Mouse (Mus musculus): ENCODE data around the gene Itgb5.

Itgb5 gene

DNA sequence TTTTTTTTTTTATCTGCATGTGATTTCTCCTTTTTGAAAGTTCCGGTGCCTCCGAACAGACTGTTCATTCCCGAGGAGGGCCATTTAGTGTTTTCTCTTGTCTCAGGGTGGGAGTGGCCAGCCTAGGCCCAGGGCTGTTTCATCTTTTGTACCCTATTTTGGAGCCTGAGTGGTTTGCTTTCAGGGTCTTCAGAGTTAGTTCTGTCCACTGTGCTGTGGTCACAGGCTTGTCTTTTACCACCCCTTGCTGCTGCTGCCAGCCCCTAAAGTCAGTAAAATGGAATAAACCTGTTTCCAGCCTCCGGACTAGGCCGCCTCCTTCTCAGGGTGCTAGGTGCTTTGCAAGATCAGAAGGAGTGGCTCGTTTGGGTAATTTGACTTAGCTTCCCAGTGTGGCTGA, 2.6 kb downstream of the Itgb5 start:
- no peak for DNase-seq (ENCODE audit: low spot score)

DNA sequence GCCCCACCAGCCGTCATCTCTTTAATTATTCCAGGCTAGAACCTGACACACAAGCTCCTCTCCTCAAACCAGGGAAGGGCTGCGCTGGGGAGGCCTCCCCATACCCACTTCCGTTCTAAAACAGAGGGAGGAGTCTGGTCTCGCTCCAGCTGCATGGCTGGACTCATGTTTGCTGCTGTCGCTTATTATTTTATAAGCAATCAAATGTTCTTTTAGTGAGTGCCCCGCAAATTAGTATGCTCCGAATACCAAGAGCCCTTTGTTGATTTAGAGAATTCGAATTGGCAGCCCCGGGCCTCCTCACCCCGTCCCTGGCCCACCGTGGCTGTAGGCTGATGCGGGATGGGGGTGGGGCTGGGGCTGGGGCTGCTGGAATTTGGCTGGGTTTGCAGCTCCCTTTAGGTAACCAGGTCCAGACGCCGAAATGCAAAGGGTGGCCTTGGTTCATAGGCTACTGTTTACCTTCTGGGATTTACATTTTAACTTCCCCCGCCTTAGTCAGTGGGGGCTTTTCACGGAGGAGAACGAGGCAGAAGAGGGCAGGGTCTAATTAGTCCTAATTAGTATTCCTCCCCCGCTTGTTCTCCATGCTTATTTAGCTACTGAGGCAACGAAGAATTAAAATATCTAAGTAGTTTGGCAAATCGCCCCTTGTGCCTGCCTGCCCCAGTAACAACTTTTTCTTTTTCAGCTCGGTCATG, 3.4 kb downstream of the Itgb5 start:
- DNase-seq (ENCODE audit: low spot score), result no peak

DNA sequence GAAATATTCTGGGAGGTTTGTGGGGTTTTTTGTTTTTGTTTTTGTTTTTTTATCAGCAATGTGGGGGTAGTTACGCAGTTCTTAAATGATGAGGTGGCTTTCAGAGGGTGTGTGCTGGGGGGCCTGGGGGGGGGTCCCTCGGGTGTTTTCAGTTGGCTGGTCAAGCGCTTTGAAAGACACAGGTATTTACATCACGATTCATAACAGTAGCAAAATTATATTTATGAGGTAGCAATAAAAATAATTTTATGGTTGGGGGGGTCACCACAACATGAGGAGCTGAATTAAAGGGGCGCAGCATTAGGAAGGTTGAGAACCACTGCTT, 3.9 kb downstream of the Itgb5 start:
- DNase-seq (ENCODE audit: low spot score), result no peak

DNA sequence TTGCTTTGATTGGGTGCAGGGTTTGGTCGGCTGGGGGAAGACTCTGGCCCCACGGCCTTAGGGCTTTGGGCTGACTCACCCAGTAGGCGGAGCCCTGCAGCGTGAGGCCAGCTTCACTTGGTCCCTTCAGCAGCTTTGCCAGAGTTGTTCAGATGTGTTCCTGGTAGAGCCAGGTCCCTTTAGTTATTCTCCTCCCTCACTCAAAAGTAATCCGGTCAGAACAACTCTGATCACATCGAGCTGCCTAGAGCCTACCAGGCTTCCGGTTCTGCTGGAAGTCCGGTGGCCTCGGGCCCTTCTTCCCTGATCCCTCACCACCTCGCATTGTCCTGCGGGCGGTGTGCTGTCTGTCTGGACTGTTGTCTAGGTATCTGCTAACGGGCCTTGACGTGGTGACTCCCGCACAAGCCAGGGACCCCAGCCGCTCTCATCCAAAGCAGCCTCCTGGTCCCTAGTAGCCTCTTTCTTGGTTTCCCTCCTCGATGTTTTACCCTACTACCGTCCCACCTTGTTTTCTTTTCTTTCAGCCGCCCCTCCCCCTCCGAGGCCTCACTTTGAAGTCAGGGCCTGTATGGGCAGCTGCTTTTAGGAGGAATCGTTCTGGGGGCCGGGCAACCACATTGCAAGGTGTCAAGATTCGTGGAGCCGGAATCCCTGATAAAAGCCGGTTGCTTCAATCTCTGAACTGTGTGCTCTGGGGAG, 4.5 kb downstream of the Itgb5 start:
- peak; percentile 50 for DNase-seq (ENCODE audit: low spot score)

DNA sequence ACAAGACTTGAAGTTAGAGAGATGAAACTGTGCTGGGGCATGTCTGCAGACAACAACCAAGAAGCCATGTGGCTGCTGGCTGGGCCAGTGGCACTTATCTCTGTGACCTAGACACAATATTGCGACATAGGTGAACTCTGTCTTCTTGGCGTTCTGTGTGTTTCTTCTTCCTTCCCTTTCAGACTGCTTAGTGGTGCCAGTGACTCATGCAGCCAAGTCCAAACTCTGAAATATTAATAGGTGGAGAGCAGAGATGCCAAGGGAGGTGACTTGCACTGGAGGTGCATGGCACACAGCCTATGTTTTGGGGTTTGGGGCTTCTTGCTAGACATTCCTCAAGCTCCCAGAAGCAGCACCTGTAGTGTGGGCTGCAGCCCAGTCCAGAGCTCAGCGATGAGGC, 7.2 kb downstream of the Itgb5 start:
- peak; percentile 31 for DNase-seq (ENCODE audit: low spot score)

GRCm38 (mm10) chr16:33837191-33837590, 7.7 kb downstream of the Itgb5 start:
- DNase-seq (ENCODE audit: low spot score), result no peak

GRCm38 (mm10) chr16:33840616-33841015, 11.2 kb downstream of the Itgb5 start:
- no peak for DNase-seq (ENCODE audit: low spot score)

- DNase-seq (ENCODE audit: low spot score), result no peak
These were observed 12.8 kb downstream of the Itgb5 start for GRCm38 (mm10) chr16:33842081-33842880.

GRCm38 (mm10) chr16:33844150-33844611, 14.7 kb downstream of the Itgb5 start:
- no peak for DNase-seq (ENCODE audit: low spot score)

GRCm38 (mm10) chr16:33844866-33845265, 15.4 kb downstream of the Itgb5 start:
- DNase-seq (ENCODE audit: low spot score), result no peak

DNA sequence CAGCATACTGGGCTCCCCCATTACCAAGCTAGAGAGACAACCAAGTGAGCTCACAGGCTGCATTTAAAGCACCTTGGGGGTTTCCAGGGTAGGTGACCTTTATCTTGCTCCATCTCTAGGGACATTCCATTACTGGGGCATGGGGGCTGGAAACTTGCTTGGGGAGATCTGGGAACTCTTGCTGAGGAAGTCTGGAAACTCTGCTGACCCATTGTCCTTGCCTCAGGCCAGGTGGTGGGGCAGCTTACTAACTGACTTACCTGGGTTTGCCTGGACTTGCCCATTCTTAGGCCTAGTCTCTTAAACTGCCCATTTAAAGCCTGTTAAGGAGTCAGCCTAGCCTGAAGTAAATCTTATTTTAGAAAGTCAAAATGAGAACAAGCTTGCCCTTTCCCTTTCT, 23.8 kb downstream of the Itgb5 start:
- DNase-seq (ENCODE audit: low spot score), result no peak

DNA sequence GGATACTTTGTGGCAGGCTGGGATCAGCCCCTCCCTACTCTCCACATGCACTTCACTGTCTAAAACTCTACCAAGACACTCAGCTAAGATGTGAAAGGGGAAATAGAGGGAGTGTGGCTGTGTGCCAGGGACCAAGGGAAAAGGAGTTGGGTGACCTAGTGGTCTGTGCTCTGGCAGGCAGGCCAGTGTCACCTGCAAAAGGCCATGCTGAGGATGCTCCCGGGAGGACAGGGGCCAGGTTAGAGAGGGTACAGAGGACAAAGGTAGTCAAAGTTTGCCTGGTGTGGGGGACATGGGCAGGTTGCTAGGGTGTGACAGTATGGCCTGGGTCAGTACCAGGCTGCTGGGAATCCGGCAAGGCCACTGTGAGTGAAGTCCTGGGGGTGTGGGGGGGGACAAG, 29.3 kb downstream of the Itgb5 start:
- no peak for DNase-seq (ENCODE audit: low spot score)

DNA sequence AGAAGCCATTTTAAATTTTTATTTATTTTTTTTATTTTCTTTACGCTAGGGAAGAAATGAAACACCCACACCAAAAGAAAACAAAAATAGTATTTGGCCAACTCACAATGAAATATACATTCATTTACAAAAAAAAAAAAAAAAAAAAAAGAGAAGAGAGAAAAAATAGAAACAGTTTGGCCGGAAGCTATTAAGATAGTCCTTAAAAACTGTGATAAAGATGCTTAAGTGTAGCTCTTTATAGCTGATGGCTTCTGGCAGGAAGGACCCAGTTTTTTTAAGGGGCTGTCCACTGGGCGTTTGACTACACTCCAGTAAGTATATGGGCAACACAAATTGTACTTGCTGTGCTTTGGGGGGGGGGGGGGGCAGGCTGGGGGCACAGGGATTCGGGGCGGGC, 29.9 kb downstream of the Itgb5 start:
- no peak for DNase-seq (ENCODE audit: low spot score)

DNA sequence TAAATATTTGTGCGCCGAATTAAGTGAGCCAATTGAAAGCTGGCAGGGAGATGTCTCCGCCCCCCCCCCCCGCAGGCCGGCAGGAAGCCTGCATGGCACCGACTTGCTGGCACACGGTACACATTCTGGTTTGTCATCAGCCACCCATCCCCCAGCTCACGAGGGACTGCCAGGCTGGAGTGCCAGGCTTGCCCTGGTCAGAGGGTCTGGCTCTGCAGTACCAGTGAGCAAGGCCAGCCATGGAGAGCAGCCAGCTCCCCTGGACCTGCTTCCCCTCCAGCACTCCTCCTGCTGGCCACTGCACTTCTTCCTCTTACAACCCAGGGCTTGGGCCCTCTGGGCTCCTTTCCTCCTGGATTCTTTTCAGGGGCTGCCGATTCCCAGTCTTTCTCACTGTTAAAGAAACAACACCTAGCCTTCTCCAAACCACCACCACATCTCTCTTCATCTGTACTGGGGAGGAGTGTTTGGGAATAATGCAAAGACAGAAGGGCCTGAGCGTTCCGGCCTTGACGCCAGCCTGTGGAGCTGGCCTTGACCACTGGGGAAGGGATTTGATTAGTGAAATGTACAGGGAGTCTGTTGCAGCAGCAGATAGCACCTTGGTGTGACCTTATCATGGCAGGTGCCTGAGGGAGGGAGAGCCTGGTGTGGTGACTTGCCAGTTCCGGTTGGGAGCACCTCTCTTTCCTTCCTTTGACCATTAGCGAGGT, 30.7 kb downstream of the Itgb5 start:
- DNase-seq (ENCODE audit: low spot score), result peak; percentile 48

DNA sequence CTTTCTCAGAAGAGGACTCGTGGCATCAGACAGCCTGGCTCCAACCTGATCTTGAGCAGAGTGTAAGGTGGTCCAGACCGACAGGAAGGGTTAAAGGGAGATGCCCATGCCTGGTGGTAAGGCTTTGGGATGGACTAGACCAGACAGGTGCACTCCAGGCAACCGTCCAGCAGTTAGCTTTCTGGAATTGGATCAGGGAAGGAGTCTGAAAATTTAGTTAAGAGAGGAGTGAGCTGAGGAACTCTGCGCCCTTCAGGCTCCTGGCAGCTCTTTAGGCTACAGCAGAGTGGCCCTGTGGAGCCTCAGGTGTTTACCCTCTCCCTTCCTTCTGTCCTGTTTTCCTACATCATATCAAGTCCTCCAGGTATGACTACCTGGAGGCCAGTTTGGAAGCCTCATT, 32.9 kb downstream of the Itgb5 start:
- no peak for DNase-seq (ENCODE audit: low spot score)

DNA sequence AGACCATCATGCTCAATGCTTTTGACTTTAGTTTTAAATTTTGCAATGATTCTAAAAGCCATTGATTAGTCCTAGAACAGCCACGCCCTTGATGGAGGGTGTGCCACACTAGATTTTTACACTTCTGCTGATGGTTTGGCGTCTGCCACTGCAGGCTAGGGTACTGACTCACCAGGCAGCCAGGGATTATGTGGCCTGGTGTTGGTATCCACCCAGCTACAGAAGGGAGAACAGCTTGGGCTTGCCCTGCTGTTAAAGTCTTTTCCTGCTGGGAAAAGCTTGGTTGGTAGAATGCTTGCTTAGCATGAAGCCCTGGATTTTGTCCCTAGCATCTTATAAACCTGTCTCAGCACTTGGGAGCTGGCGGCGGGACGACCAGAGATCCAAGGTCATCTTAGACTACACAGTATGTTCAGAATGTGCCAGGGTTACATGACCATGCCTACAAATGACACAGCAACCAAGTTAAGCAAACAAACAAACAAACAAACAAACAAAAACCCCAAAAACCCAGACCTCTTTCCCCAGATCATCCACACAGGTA, 33.8 kb downstream of the Itgb5 start:
- DNase-seq (ENCODE audit: low spot score), result no peak

- DNase-seq (ENCODE audit: low spot score), result no peak
These were observed 40.8 kb downstream of the Itgb5 start for GRCm38 (mm10) chr16:33870224-33870785.

DNA sequence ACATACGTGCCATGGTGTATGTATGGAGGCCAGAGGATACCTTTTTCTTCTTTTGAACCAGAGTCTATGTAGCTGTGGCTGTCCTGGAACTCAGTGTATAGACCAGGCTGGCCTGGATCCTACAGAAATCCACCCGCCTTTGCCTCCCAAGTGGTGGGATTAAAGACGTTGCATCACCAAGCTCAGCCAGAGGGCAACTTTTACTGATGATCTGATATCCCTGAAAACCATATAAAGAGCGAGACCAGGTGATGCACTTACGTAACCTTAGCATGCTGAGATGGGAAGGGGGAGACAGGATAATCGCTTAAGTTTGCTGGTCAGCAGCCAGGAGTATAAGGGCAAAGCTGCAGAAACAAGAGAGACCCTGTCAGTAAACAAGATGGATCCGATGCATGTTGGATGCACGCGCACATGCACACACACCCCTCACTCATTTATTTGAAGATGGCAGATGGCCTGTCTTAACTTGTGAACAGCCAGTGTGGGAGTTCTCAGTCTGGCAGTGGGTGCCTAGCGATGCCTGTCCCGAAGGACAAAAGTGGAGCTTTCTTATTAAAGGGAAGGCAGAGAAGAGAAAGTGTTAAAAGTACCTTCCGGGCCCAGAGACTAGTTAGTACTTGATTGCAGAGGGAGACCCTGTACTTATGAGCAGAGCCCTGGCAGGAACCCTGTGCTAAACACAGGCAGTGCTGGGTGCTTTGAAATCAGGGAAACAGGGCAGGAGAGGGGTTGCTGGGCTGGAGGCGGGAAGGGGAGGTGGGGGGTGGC, 41.7 kb downstream of the Itgb5 start:
- no peak for DNase-seq (ENCODE audit: low spot score)

DNA sequence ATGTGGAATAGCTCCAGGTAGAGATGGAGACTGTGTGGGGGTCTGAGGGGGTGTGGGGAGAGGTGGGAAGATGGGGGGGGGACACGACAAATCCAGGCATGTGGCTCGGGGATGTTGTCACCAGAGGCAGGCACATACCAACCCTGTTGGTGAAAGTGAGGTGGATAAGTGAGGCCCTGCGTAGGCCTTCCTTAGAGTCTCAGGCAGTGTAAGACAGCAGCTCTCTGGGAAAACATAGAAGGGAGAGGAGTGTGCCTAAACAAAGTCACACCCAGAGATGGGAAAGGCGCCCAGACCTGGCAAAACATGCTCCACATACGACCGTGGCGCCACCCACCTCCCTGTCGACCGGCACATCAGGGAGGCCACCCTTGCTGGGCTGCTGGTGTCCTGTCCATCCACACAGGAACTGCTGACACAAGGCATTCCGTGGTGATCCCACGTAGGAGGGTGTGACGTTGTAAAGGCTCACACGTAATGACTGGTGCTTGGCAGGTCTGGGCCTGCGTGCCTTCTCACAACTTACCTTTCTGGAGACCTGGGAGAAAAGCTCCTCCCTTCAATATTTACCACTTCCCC, 42.5 kb downstream of the Itgb5 start:
- peak; percentile 45 for DNase-seq (ENCODE audit: low spot score)

DNA sequence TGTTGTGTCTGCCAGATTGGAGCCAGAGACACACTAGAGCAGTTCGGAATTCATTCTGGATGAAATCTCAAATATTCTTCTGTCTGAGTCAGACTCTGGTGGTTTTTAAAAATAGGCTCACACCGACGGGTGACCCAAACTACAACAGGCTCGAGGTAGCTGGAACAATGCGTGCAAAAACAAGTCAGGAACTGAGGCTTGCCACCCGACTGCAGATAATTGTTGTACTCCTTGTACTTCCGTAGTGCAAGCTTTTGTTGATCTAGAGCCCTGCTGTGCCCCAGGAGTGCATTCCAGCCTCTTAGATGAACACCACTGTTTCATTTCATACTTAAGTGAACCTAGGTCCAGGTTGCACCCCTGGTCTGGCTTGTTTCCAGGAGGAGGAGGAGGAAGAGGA, 43.8 kb downstream of the Itgb5 start:
- DNase-seq (ENCODE audit: low spot score), result no peak
